Mouse (Mus musculus) neutrophil, adult 5-6 weeks (primary cell): ENCODE measurements around the gene Ccr5. TPM values are rescaled to one million over a fixed set of nuclear protein-coding genes. Genes with fewer than 3 reads are reported as not detected.
"Not testable (repeated sequence)": the region's sequence is repeated elsewhere in the genome, so short reads cannot be mapped to it uniquely, and the experiment has no call there.

Experiments
- ATAC-seq: fragments of 151-379, 151-347 bp; 2 replicates; pipeline ENCODE4 v1.8.0; 2017; ENCODE audit warnings: mild to moderate bottlenecking, moderate TSS enrichment; ENCODE audit not compliant: insufficient number of reproducible peaks, poor library complexity, low FRiP score, severe bottlenecking; ENCODE audit errors: extremely low read depth
- total RNA-seq: library from RNA; stranded (forward); fragments of 200-1000 nt; gene quantifications from 2 replicates; pipeline ENCODE4 v1.2.3, GENCODE M21; 2017

Ccr5 gene
- total RNA-seq, 1 experiment from 2014 or later, result 0.70 TPM

- ATAC-seq, result not testable (repeated sequence)
These were observed 11.6 kb downstream of the Ccr5 start for GRCm38 (mm10) chr9:124132899-124133298.

GRCm38 (mm10) chr9:124134919-124135318, 13.6 kb downstream of the Ccr5 start:
- not testable (repeated sequence) for ATAC-seq

GRCm38 (mm10) chr9:124137619-124138018, 16.3 kb downstream of the Ccr5 start:
- no peak for ATAC-seq

GRCm38 (mm10) chr9:124138055-124138775, 16.9 kb downstream of the Ccr5 start:
- ATAC-seq, result no peak

GRCm38 (mm10) chr9:124143678-124144077, 22.3 kb downstream of the Ccr5 start:
- peak; percentile 89 for ATAC-seq

- ATAC-seq, result no peak
These were observed 25.0 kb downstream of the Ccr5 start for GRCm38 (mm10) chr9:124146307-124146706.

Other genes starting within 250 kb of the Ccr5 start
- gene Ccr1, start 152.9 kb upstream of the Ccr5 start, total RNA-seq, result 360 and 362 TPM in 2 replicates
- 1.2 TPM in 1 of 2 replicates, not detected in the other for gene Ccr1l1, start 143.1 kb upstream of the Ccr5 start, total RNA-seq
- gene Ccr3, start 99.6 kb upstream of the Ccr5 start, total RNA-seq, result 10.1 and 10.7 TPM in 2 replicates
- gene Ccr2, start 19.6 kb upstream of the Ccr5 start, total RNA-seq, result 62.9 and 70.1 TPM in 2 replicates
- 41.9 and 46.2 TPM in 2 replicates for gene 2010315B03Rik, start 191.2 kb downstream of the Ccr5 start, total RNA-seq